Mouse (Mus musculus) heart, postnatal 0 days (tissue): ENCODE results near the gene 4930512M02Rik.

Source experiments
- CTCF ChIP-seq: IDR thresholded peaks from 2 replicates; pipeline ENCODE4 v1.5.1; 2016; ENCODE audit warnings: antibody characterized with exemption, control low read depth, low read depth
- EP300 ChIP-seq: IDR thresholded peaks from 2 replicates; pipeline ENCODE4 v1.6.1; 2016; ENCODE audit warnings: antibody characterized with exemption, low read depth

GRCm38 (mm10) chr11:11658834-11659233 is 31.2 kb upstream of the 4930512M02Rik start:
- no peak for TF ChIP-seq CTCF
- TF ChIP-seq EP300 = no peak
